Mouse (Mus musculus): ENCODE data around the gene Glyctk. TPM values are rescaled to one million over a fixed set of nuclear protein-coding genes. Genes with fewer than 3 reads are reported as not detected.

Glyctk gene
- 1.5 and 1.6 TPM in 2 replicates for polyA plus RNA-seq (2014; fragmentation: Nextera tagmentation; extraction: Ambion mirVana)

DNA sequence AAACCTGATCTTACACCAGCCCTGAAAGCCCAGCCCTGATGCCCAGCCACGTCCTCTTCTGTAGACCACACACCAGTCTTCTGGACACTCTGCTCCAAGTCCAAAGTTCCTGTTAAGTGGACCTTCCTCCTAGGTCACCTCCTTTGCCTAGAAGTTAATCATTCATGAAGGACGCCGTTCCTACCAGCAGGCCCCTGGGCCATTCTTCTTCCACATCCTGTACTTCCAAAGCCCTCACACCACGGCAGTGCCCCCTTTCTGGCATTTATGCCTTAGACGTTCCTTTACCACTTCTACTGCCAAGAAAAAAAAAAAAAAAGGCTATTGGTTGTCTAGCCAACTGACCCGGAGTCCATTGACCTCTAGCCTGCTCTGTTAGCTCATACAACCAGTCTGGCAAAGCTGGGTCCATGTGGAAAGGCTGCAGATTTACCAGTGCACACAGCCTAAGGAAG, at the start of gene Glyctk:
Gene Glyctk, minus strand, starts transcription at position 102 of the 455 bp plus-strand sequence.
- Histone ChIP-seq H3K4me1 (ENCODE audit: insufficient read depth) (no peaks in the 10 kb centered on the region; the same call in 1 of the 2 replicates), H3K27me3 (ENCODE audit: insufficient read depth, low read length) (no peaks in the 10 kb centered on the region), H3K9ac (no peak within 1 kb of the TSS), H3K9me3 (ENCODE audit: low read depth, low read length) (no peaks in the 10 kb centered on the region), H3K27ac (ENCODE audit: low read depth) (no peak within 1 kb of the TSS), H3K36me3 (ENCODE audit: insufficient read depth) (no peaks in the 10 kb centered on the region), H3K4me2 (no peak within 1 kb of the TSS), H3K4me3 (ENCODE audit: low read depth, low read length) (no peak within 1 kb of the TSS)
- DNase-seq = no peak
- TF ChIP-seq CTCF (IDR thresholded peaks at IDR 0.05; ENCODE audit: low read depth) = no peak
- 73% methylated on average over 6 of the region's 6 CpGs for WGBS
- no peak for ATAC-seq (ENCODE audit: insufficient read depth)

GRCm38 (mm10) chr9:106206515-106206914, 48.6 kb upstream of the Glyctk start:
- DNase-seq (no peak), ATAC-seq (ENCODE audit: insufficient read depth) (no peak)
- WGBS = 62% methylated on average over 2 of the region's 2 CpGs
- H3K27ac ChIP-seq (ENCODE audit: low read depth) = no peak overlapping the region
- peaks cover 17% of the 10 kb centered on the region; the same call in 1 of the 2 replicates for H3K4me1 ChIP-seq (ENCODE audit: insufficient read depth)
- H3K9ac ChIP-seq = no peak overlapping the region
- TF ChIP-seq CTCF (IDR thresholded peaks at IDR 0.05; ENCODE audit: low read depth) = no peak
- no peaks in the 10 kb centered on the region for H3K9me3 ChIP-seq (ENCODE audit: low read depth, low read length)
- H3K4me2 ChIP-seq = no peak overlapping the region
- peaks cover 8% of the 10 kb centered on the region; the same call in 1 of the 2 replicates for H3K36me3 ChIP-seq (ENCODE audit: insufficient read depth)
- no peaks in the 10 kb centered on the region for H3K27me3 ChIP-seq (ENCODE audit: insufficient read depth, low read length)
- no peak overlapping the region for H3K4me3 ChIP-seq (ENCODE audit: low read depth, low read length)

- Histone ChIP-seq H3K9ac (no peak overlapping the region), H3K4me2 (no peak overlapping the region), H3K4me1 (ENCODE audit: insufficient read depth) (peaks cover 13% of the 10 kb centered on the region; the same call in 1 of the 2 replicates), H3K4me3 (ENCODE audit: low read depth, low read length) (no peak overlapping the region), H3K36me3 (ENCODE audit: insufficient read depth) (peaks cover 8% of the 10 kb centered on the region; the same call in 1 of the 2 replicates), H3K27me3 (ENCODE audit: insufficient read depth, low read length) (no peaks in the 10 kb centered on the region), H3K9me3 (ENCODE audit: low read depth, low read length) (no peaks in the 10 kb centered on the region), H3K27ac (ENCODE audit: low read depth) (no peak overlapping the region)
- DNase-seq (no peak), ATAC-seq (ENCODE audit: insufficient read depth) (no peak)
- 71% methylated on average over 7 of the region's 7 CpGs for WGBS
- no peak for TF ChIP-seq CTCF (IDR thresholded peaks at IDR 0.05; ENCODE audit: low read depth)
These were observed 47.9 kb upstream of the Glyctk start for GRCm38 (mm10) chr9:106205713-106206290.

DNA sequence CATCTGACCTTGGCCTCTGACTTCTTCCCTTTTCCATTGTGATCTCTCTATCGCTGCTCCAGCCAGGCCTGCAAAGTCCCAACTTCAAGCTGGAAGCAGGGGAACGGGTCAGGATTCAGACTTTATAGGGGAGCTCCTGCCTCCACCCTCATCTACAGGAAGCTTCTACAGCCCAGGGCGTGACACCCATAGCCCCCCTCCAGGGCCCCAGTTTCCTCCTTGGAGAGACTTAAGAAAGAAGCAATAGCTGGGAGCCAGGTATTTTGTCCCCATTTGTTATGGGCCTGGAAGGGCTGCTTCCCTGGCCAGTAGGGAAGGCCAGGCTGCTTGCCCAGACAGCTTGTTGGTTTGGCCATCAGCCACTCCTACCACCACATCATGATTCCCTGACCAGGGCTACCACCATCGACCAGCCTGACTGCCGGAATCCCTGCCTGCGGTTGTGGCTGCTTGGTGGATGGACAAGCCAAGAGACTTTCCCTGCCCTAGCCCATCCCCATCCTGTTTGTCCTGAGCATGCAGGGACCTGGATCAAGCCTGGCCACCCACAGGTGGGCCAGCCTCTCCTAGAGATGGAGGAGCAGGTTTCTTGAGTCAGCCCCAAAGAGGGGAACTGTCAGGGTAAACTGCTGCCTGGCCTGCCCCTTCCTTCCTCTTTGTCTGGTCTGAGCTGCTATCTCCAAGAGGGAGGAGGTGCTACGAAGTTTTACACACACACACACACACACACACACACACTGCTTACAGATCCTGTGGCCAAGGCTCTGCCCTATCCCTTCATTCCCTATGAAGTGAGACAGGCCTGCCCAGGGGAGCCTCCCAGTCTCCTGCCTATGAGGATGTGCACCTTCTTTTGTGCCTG, 46.3 kb upstream of the Glyctk start:
- TF ChIP-seq CTCF (IDR thresholded peaks at IDR 0.05; ENCODE audit: low read depth) = no peak
- peak overlapping the region; percentile 69 for H3K9ac ChIP-seq
- H3K4me2 ChIP-seq = peak overlapping the region; percentile 70
- H3K27ac ChIP-seq (ENCODE audit: low read depth) = no peak overlapping the region
- H3K9me3 ChIP-seq (ENCODE audit: low read depth, low read length) = no peaks in the 10 kb centered on the region
- H3K4me1 ChIP-seq (ENCODE audit: insufficient read depth) = peaks cover 13% of the 10 kb centered on the region; the same call in 1 of the 2 replicates
- 64% methylated on average over 7 of the region's 7 CpGs for WGBS
- H3K4me3 ChIP-seq (ENCODE audit: low read depth, low read length) = peak overlapping the region; percentile 64
- H3K27me3 ChIP-seq (ENCODE audit: insufficient read depth, low read length) = no peaks in the 10 kb centered on the region
- ATAC-seq (ENCODE audit: insufficient read depth) (no peak), DNase-seq (no peak)
- peaks cover 8% of the 10 kb centered on the region; the same call in 1 of the 2 replicates for H3K36me3 ChIP-seq (ENCODE audit: insufficient read depth)

DNA sequence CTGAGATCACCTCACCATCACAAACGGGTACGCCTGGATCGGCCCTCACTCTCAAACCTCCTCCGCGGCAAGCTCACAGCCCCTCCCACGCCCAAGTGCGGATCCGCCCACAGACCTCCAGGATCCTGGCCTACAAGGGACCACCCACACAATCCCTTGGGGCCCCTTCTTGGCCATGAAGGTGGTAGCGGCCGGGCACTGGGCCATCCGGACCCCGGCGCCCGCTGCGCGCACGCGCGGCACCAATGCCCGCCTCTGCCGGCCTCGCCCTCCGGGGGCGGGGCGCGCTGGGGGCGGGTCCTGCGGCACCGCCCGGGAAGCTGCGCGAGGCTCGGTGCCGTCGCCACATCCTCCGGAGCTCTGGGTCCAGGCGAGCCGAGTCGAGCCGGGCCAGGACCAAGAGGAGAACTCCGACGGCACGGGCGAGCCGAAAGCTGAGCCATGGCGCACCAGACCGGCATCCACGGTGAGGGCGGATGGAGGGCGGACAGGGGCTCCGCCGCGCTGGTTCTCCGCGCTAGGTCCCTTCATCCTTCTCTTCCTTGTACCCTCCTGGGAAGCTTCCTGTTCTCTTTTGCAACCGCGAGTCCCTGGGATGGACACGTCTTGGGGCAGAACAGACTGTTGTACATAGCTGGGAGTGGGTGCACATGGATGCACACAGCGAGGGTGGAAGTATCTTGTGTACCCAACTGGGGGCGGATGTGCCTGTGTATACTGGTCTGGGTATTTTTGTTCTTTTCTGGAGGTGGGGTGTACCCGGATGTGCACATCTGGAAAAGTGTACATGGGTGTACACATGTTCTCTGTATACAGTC, 45.1 kb upstream of the Glyctk start, which contains the start of gene Twf2:
Gene Twf2, plus strand, starts transcription at position 290 of the 818 bp plus-strand sequence.
- peak; percentile 88 for ATAC-seq (ENCODE audit: insufficient read depth)
- peak; percentile 98 for DNase-seq

DNA sequence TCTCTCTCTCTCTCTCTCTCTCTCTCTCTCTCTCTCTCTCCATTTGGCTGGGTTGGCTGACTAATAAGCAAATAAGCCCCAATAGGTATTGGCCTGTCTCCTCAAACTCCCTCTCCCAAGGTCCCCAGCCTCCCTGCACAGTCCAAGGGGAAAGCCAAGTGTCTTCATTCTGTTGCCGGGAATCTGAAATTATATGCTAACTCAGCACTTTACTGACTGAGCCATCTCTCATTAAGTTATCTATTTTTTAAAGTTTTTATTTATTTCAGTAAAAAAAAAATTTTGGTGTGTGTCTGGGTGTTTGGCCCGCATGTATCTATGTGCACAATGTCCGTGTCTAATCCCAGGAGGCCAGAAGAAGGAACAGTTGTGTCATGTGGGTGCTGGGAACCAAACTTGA, 44.0 kb upstream of the Glyctk start:
- no peak for TF ChIP-seq CTCF (IDR thresholded peaks at IDR 0.05; ENCODE audit: low read depth)
- DNase-seq (no peak), ATAC-seq (ENCODE audit: insufficient read depth) (no peak)
- Histone ChIP-seq H3K27me3 (ENCODE audit: insufficient read depth, low read length) (no peaks in the 10 kb centered on the region), H3K4me3 (ENCODE audit: low read depth, low read length) (no peak overlapping the region; the same call in 1 of the 2 replicates), H3K36me3 (ENCODE audit: insufficient read depth) (0 out of 2 replicates have a peak, but pooled peaks cover 9% of the 10 kb centered on the region), H3K27ac (ENCODE audit: low read depth) (no peak overlapping the region), H3K9ac (no peak overlapping the region), H3K4me1 (ENCODE audit: insufficient read depth) (peaks cover 21% of the 10 kb centered on the region), H3K9me3 (ENCODE audit: low read depth, low read length) (no peaks in the 10 kb centered on the region), H3K4me2 (peak overlapping the region; percentile 70)
- WGBS = 71% methylated on average over 3 of the region's 3 CpGs

More for the DNA sequence above, 45.1 kb upstream of the Glyctk start, which contains the start of gene Twf2:
- Histone ChIP-seq H3K27ac (ENCODE audit: low read depth) (peak within 1 kb of the TSS; percentile 69), H3K36me3 (ENCODE audit: insufficient read depth) (no peaks in the 10 kb centered on the region), H3K4me1 (ENCODE audit: insufficient read depth) (peaks cover 16% of the 10 kb centered on the region), H3K4me3 (ENCODE audit: low read depth, low read length) (peak within 1 kb of the TSS; percentile 64), H3K9me3 (ENCODE audit: low read depth, low read length) (no peaks in the 10 kb centered on the region), H3K9ac (peak within 1 kb of the TSS; percentile 69), H3K4me2 (peak within 1 kb of the TSS; percentile 70), H3K27me3 (ENCODE audit: insufficient read depth, low read length) (no peaks in the 10 kb centered on the region)
- WGBS = 1% methylated on average over 58 of the region's 61 CpGs
- TF ChIP-seq CTCF (IDR thresholded peaks at IDR 0.05; ENCODE audit: low read depth) = no peak; the same call in 1 of the 2 replicates
